Mouse (Mus musculus) neural tube, embryonic 12.5 days (tissue): ENCODE measurements at regions not wholly inside any gene's neighbourhood (a gene's known extent, or its start where the extent isn't known, plus 50 kb on each side); places are given as distances from the start of the nearest gene placed in this dataset.

ENCODE experiments used
- ATAC-seq: fragments of 200-750 bp; cut with Nextera tagmentation; 2 replicates; pipeline ENCODE4 v1.8.0; 2017; ENCODE audit warnings: low read depth, mild to moderate bottlenecking, moderate TSS enrichment, moderate library complexity; ENCODE audit not compliant: low FRiP score
- H3K27ac ChIP-seq: fragments of 300-500 bp; sonication (generic); 2 replicates; pipeline ENCODE4 v1.5.1; 2016
- H3K27me3 ChIP-seq: fragments of 300-500 bp; sonication (generic); replicated peaks from 2 replicates; pipeline ENCODE4 v1.6.1; 2016; ENCODE audit warnings: mild to moderate bottlenecking
- H3K36me3 ChIP-seq: fragments of 300-500 bp; sonication (generic); 2 replicates; pipeline ENCODE4 v1.6.1; 2016; ENCODE audit warnings: mild to moderate bottlenecking
- H3K4me1 ChIP-seq: fragments of 300-500 bp; sonication (generic); 2 replicates; pipeline ENCODE4 v1.6.1; 2016
- H3K4me2 ChIP-seq: fragments of 300-500 bp; sonication (generic); replicated peaks from 2 replicates; pipeline ENCODE4 v1.6.1; 2016; ENCODE audit warnings: mild to moderate bottlenecking
- H3K4me3 ChIP-seq: fragments of 300-500 bp; sonication (generic); 2 replicates; pipeline ENCODE4 v1.5.1; 2016
- H3K9ac ChIP-seq: fragments of 300-500 bp; sonication (generic); 2 replicates; pipeline ENCODE4 v1.6.1; 2016; ENCODE audit warnings: mild to moderate bottlenecking
- H3K9me3 ChIP-seq: fragments of 300-500 bp; sonication (generic); 2 replicates; pipeline ENCODE4 v1.6.1; 2016; ENCODE audit warnings: mild to moderate bottlenecking
- WGBS: fragments of 180-500 bp; shearing (Covaris S2); methylation state at CpG from one replicate; pipeline ENCODE4 v1.1.7; 2016; 5-methylcytosine and 5-hydroxymethylcytosine counted together

- Histone ChIP-seq H3K27me3 (no peaks in the 10 kb centered on the region), H3K27ac (no peak overlapping the region), H3K36me3 (no peaks in the 10 kb centered on the region), H3K4me3 (no peak overlapping the region), H3K4me1 (no peaks in the 10 kb centered on the region), H3K9ac (no peak overlapping the region), H3K4me2 (no peak overlapping the region), H3K9me3 (no peaks in the 10 kb centered on the region)
- ATAC-seq, result no peak
- 77% methylated on average over 1 of the region's 1 CpGs for WGBS
Measured at GRCm38 (mm10) chr8:103235614-103236013, 450.2 kb upstream of the Cdh11 start.

GRCm38 (mm10) chr8:103238456-103238970 is 453.1 kb upstream of the Cdh11 start:
- H3K4me2 ChIP-seq, result no peak overlapping the region
- no peak for ATAC-seq

GRCm38 (mm10) chr8:103244169-103244568 is 458.7 kb upstream of the Cdh11 start:
- H3K36me3 ChIP-seq, result no peaks in the 10 kb centered on the region
- H3K27me3 ChIP-seq, result no peaks in the 10 kb centered on the region
- H3K27ac ChIP-seq, result no peak overlapping the region
- 72% methylated on average over 2 of the region's 2 CpGs for WGBS
- H3K4me2 ChIP-seq, result no peak overlapping the region
- no peak for ATAC-seq
- H3K9ac ChIP-seq, result no peak overlapping the region
- H3K9me3 ChIP-seq, result 0 out of 2 replicates have a peak, but pooled peaks cover 4% of the 10 kb centered on the region
- H3K4me3 ChIP-seq, result no peak overlapping the region
- peaks cover 5% of the 10 kb centered on the region for H3K4me1 ChIP-seq

More at GRCm38 (mm10) chr8:103238456-103238970, 453.1 kb upstream of the Cdh11 start:
- no peaks in the 10 kb centered on the region for H3K27me3 ChIP-seq
- no peaks in the 10 kb centered on the region for H3K9me3 ChIP-seq
- no peak overlapping the region for H3K27ac ChIP-seq
- H3K4me1 ChIP-seq, result no peaks in the 10 kb centered on the region
- H3K9ac ChIP-seq, result no peak overlapping the region
- no peak overlapping the region for H3K4me3 ChIP-seq
- H3K36me3 ChIP-seq, result no peaks in the 10 kb centered on the region

GRCm38 (mm10) chr8:103244658-103245057 is 459.2 kb upstream of the Cdh11 start:
- Histone ChIP-seq H3K27me3 (no peaks in the 10 kb centered on the region), H3K27ac (no peak overlapping the region), H3K9ac (no peak overlapping the region), H3K4me1 (peaks cover 5% of the 10 kb centered on the region), H3K4me3 (no peak overlapping the region), H3K36me3 (no peaks in the 10 kb centered on the region), H3K9me3 (0 out of 2 replicates have a peak, but pooled peaks cover 4% of the 10 kb centered on the region), H3K4me2 (no peak overlapping the region)
- 75% methylated on average over 6 of the region's 6 CpGs for WGBS
- ATAC-seq, result no peak

GRCm38 (mm10) chr8:103245864-103246263 is 460.4 kb upstream of the Cdh11 start:
- Histone ChIP-seq H3K27ac (no peak overlapping the region), H3K4me2 (peak overlapping the region; percentile 21; the same call in 1 of the 2 replicates), H3K9ac (no peak overlapping the region), H3K4me1 (peaks cover 5% of the 10 kb centered on the region), H3K27me3 (no peaks in the 10 kb centered on the region), H3K9me3 (0 out of 2 replicates have a peak, but pooled peaks cover 4% of the 10 kb centered on the region), H3K4me3 (no peak overlapping the region), H3K36me3 (no peaks in the 10 kb centered on the region)
- ATAC-seq, result 0 out of 2 replicates have a peak, but pooled peaks have one; percentile 50
- 10% methylated on average over 9 of the region's 9 CpGs for WGBS

- Histone ChIP-seq H3K9ac (no peak overlapping the region), H3K27me3 (no peaks in the 10 kb centered on the region), H3K9me3 (no peaks in the 10 kb centered on the region), H3K4me3 (no peak overlapping the region), H3K4me1 (no peaks in the 10 kb centered on the region), H3K27ac (no peak overlapping the region), H3K4me2 (no peak overlapping the region), H3K36me3 (no peaks in the 10 kb centered on the region)
- no peak for ATAC-seq
Measured at GRCm38 (mm10) chr8:103261236-103261635, 475.8 kb upstream of the Cdh11 start.

GRCm38 (mm10) chr8:103270035-103270434 is 484.6 kb upstream of the Cdh11 start:
- H3K9me3 ChIP-seq, result no peaks in the 10 kb centered on the region
- no peak overlapping the region for H3K4me3 ChIP-seq
- no peak overlapping the region for H3K27ac ChIP-seq
- H3K27me3 ChIP-seq, result no peaks in the 10 kb centered on the region
- no peaks in the 10 kb centered on the region for H3K36me3 ChIP-seq
- H3K4me1 ChIP-seq, result peaks cover 14% of the 10 kb centered on the region; the same call in 1 of the 2 replicates
- WGBS, result 76% methylated on average over 3 of the region's 3 CpGs
- H3K9ac ChIP-seq, result no peak overlapping the region
- no peak for ATAC-seq
- H3K4me2 ChIP-seq, result no peak overlapping the region

GRCm38 (mm10) chr8:103270815-103271553 is 485.5 kb upstream of the Cdh11 start:
- peak; percentile 57; the same call in 1 of the 2 replicates for ATAC-seq
- WGBS, result 29% methylated on average over 9 of the region's 9 CpGs

GRCm38 (mm10) chr8:103272305-103273079 is 487.1 kb upstream of the Cdh11 start:
- ATAC-seq, result peak; percentile 52; the same call in 1 of the 2 replicates
- 7% methylated on average over 5 of the region's 5 CpGs for WGBS
- Histone ChIP-seq H3K4me3 (no peak overlapping the region), H3K4me2 (0 out of 2 replicates have a peak overlapping the region, but pooled peaks have one; percentile 9), H3K36me3 (no peaks in the 10 kb centered on the region), H3K27me3 (no peaks in the 10 kb centered on the region), H3K4me1 (peaks cover 14% of the 10 kb centered on the region; the same call in 1 of the 2 replicates), H3K27ac (no peak overlapping the region), H3K9ac (no peak overlapping the region), H3K9me3 (no peaks in the 10 kb centered on the region)

More at GRCm38 (mm10) chr8:103270815-103271553, 485.5 kb upstream of the Cdh11 start:
- H3K4me2 ChIP-seq, result no peak overlapping the region
- no peaks in the 10 kb centered on the region for H3K27me3 ChIP-seq
- H3K4me3 ChIP-seq, result no peak overlapping the region
- no peak overlapping the region for H3K27ac ChIP-seq
- H3K9ac ChIP-seq, result no peak overlapping the region
- H3K36me3 ChIP-seq, result no peaks in the 10 kb centered on the region
- no peaks in the 10 kb centered on the region for H3K9me3 ChIP-seq
- peaks cover 14% of the 10 kb centered on the region; the same call in 1 of the 2 replicates for H3K4me1 ChIP-seq

GRCm38 (mm10) chr8:103273476-103273875 is 488.0 kb upstream of the Cdh11 start:
- no peak for ATAC-seq
- H3K27me3 ChIP-seq, result no peaks in the 10 kb centered on the region
- H3K4me2 ChIP-seq, result no peak overlapping the region
- no peak overlapping the region for H3K4me3 ChIP-seq
- no peaks in the 10 kb centered on the region for H3K36me3 ChIP-seq
- H3K4me1 ChIP-seq, result peaks cover 14% of the 10 kb centered on the region; the same call in 1 of the 2 replicates
- 93% methylated on average over 2 of the region's 2 CpGs for WGBS
- H3K9me3 ChIP-seq, result no peaks in the 10 kb centered on the region
- no peak overlapping the region for H3K9ac ChIP-seq
- H3K27ac ChIP-seq, result no peak overlapping the region

- Histone ChIP-seq H3K9me3 (no peaks in the 10 kb centered on the region), H3K4me3 (no peak overlapping the region), H3K27me3 (no peaks in the 10 kb centered on the region), H3K27ac (no peak overlapping the region), H3K4me2 (no peak overlapping the region), H3K9ac (no peak overlapping the region), H3K4me1 (no peaks in the 10 kb centered on the region), H3K36me3 (no peaks in the 10 kb centered on the region)
- WGBS, result 53% methylated on average over 1 of the region's 1 CpGs
- ATAC-seq, result no peak
Measured at GRCm38 (mm10) chr8:103281801-103282200, 496.4 kb upstream of the Cdh11 start.

GRCm38 (mm10) chr8:103288561-103288974 is 503.1 kb upstream of the Cdh11 start:
- ATAC-seq, result no peak

More at GRCm38 (mm10) chr8:103288561-103288974, 503.1 kb upstream of the Cdh11 start:
- Histone ChIP-seq H3K4me3 (no peak overlapping the region), H3K36me3 (no peaks in the 10 kb centered on the region), H3K4me2 (no peak overlapping the region), H3K27ac (no peak overlapping the region), H3K9ac (no peak overlapping the region), H3K9me3 (no peaks in the 10 kb centered on the region), H3K4me1 (no peaks in the 10 kb centered on the region), H3K27me3 (no peaks in the 10 kb centered on the region)
- 53% methylated on average over 12 of the region's 12 CpGs for WGBS
